Mouse (Mus musculus): ENCODE measurements around the gene Fam171a1. TPM values are rescaled to one million over a fixed set of nuclear protein-coding genes. Genes with fewer than 3 reads are reported as not detected.
A peak's percentile ranks its signal among the peaks of the same experiment; 100 is the strongest.
"Not testable (repeated sequence)": the region's sequence is repeated elsewhere in the genome, so short reads cannot be mapped to it uniquely, and the experiment has no call there.

Fam171a1 gene
- 23.9 and 26.1 TPM in 2 replicates for polyA plus RNA-seq (2014; fragmentation: Nextera tagmentation; extraction: Ambion mirVana)

- 92% methylated on average over 4 of the region's 4 CpGs for WGBS
- H3K4me2 ChIP-seq (ENCODE audit: low read length): no peak within 1 kb of the TSS
- no peak for ATAC-seq
Measured at GRCm38 (mm10) chr2:3113866-3114265, at the start of gene Fam171a1. Gene Fam171a1 (plus strand): TSS chr2:3114224.

GRCm38 (mm10) chr2:3069140-3069539, 44.9 kb upstream of the Fam171a1 start:
- H3K4me2 ChIP-seq (ENCODE audit: low read length): no peak overlapping the region
- no peak overlapping the region for H3K27ac ChIP-seq (ENCODE audit: low read depth, low read length)
- H3K27me3 ChIP-seq (replicated peaks; ENCODE audit: control insufficient read depth, insufficient read depth, low read length): no peaks in the 10 kb centered on the region
- no peaks in the 10 kb centered on the region for H3K36me3 ChIP-seq (ENCODE audit: control insufficient read depth, insufficient read depth, low read length)
- no peak for ATAC-seq
- H3K9ac ChIP-seq (ENCODE audit: low read length): no peak overlapping the region
- 94% methylated on average over 1 of the region's 1 CpGs for WGBS
- H3K4me3 ChIP-seq (ENCODE audit: low read depth, low read length): no peak overlapping the region
- no peak for DNase-seq (ENCODE audit: low spot score)
- H3K9me3 ChIP-seq (replicated peaks; ENCODE audit: control insufficient read depth, low read length): no peaks in the 10 kb centered on the region
- H3K4me1 ChIP-seq (ENCODE audit: control insufficient read depth, insufficient read depth, low read length): no peaks in the 10 kb centered on the region

More at GRCm38 (mm10) chr2:3113866-3114265, at the start of gene Fam171a1:
- DNase-seq (ENCODE audit: low spot score): no peak
- Histone ChIP-seq H3K4me3 (ENCODE audit: low read depth, low read length) (no peak within 1 kb of the TSS), H3K9me3 (replicated peaks; ENCODE audit: control insufficient read depth, low read length) (no peaks in the 10 kb centered on the region), H3K27ac (ENCODE audit: low read depth, low read length) (no peak within 1 kb of the TSS), H3K36me3 (ENCODE audit: control insufficient read depth, insufficient read depth, low read length) (no peaks in the 10 kb centered on the region), H3K27me3 (replicated peaks; ENCODE audit: control insufficient read depth, insufficient read depth, low read length) (no peaks in the 10 kb centered on the region), H3K9ac (ENCODE audit: low read length) (no peak within 1 kb of the TSS), H3K4me1 (ENCODE audit: control insufficient read depth, insufficient read depth, low read length) (no peaks in the 10 kb centered on the region)

- not testable (repeated sequence) for H3K9me3 ChIP-seq (replicated peaks; ENCODE audit: control insufficient read depth, low read length); DNase-seq (ENCODE audit: low spot score); H3K4me1 ChIP-seq (ENCODE audit: control insufficient read depth, insufficient read depth, low read length); H3K27ac ChIP-seq (ENCODE audit: low read depth, low read length); H3K36me3 ChIP-seq (ENCODE audit: control insufficient read depth, insufficient read depth, low read length); H3K4me2 ChIP-seq (ENCODE audit: low read length); H3K9ac ChIP-seq (ENCODE audit: low read length); H3K4me3 ChIP-seq (ENCODE audit: low read depth, low read length); ATAC-seq; H3K27me3 ChIP-seq (replicated peaks; ENCODE audit: control insufficient read depth, insufficient read depth, low read length)
- WGBS: 87% methylated on average over 3 of the region's 3 CpGs
Measured at GRCm38 (mm10) chr2:3088361-3088760, 25.7 kb upstream of the Fam171a1 start.

GRCm38 (mm10) chr2:3089274-3089673, 24.8 kb upstream of the Fam171a1 start:
- H3K36me3 ChIP-seq (ENCODE audit: control insufficient read depth, insufficient read depth, low read length): no peaks in the 10 kb centered on the region
- no peak overlapping the region for H3K4me2 ChIP-seq (ENCODE audit: low read length)
- H3K4me1 ChIP-seq (ENCODE audit: control insufficient read depth, insufficient read depth, low read length): no peaks in the 10 kb centered on the region
- no peaks in the 10 kb centered on the region for H3K27me3 ChIP-seq (replicated peaks; ENCODE audit: control insufficient read depth, insufficient read depth, low read length)
- ATAC-seq (no peak), DNase-seq (ENCODE audit: low spot score) (peak; percentile 8)
- no peaks in the 10 kb centered on the region for H3K9me3 ChIP-seq (replicated peaks; ENCODE audit: control insufficient read depth, low read length)
- H3K27ac ChIP-seq (ENCODE audit: low read depth, low read length): no peak overlapping the region
- H3K4me3 ChIP-seq (ENCODE audit: low read depth, low read length): no peak overlapping the region
- 18% methylated on average over 1 of the region's 1 CpGs for WGBS
- no peak overlapping the region for H3K9ac ChIP-seq (ENCODE audit: low read length)

- H3K9me3 ChIP-seq (replicated peaks; ENCODE audit: control insufficient read depth, low read length): no peaks in the 10 kb centered on the region
- no peaks in the 10 kb centered on the region for H3K36me3 ChIP-seq (ENCODE audit: control insufficient read depth, insufficient read depth, low read length)
- no peaks in the 10 kb centered on the region for H3K27me3 ChIP-seq (replicated peaks; ENCODE audit: control insufficient read depth, insufficient read depth, low read length)
- ATAC-seq (no peak), DNase-seq (ENCODE audit: low spot score) (no peak)
- no peak overlapping the region for H3K9ac ChIP-seq (ENCODE audit: low read length)
- no peak overlapping the region for H3K4me3 ChIP-seq (ENCODE audit: low read depth, low read length)
- no peaks in the 10 kb centered on the region for H3K4me1 ChIP-seq (ENCODE audit: control insufficient read depth, insufficient read depth, low read length)
- 82% methylated on average over 1 of the region's 1 CpGs for WGBS
- H3K4me2 ChIP-seq (ENCODE audit: low read length): no peak overlapping the region
- no peak overlapping the region for H3K27ac ChIP-seq (ENCODE audit: low read depth, low read length)
Measured at GRCm38 (mm10) chr2:3096101-3096500, 17.9 kb upstream of the Fam171a1 start.

- 81% methylated on average over 4 of the region's 4 CpGs for WGBS
- Histone ChIP-seq H3K9me3 (replicated peaks; ENCODE audit: control insufficient read depth, low read length) (no peaks in the 10 kb centered on the region), H3K27me3 (replicated peaks; ENCODE audit: control insufficient read depth, insufficient read depth, low read length) (no peaks in the 10 kb centered on the region)
Measured at GRCm38 (mm10) chr2:3099971-3100370, 14.1 kb upstream of the Fam171a1 start.

GRCm38 (mm10) chr2:3101292-3101957, 12.6 kb upstream of the Fam171a1 start:
- no peak overlapping the region for H3K27ac ChIP-seq (ENCODE audit: low read depth, low read length)
- DNase-seq (ENCODE audit: low spot score) (no peak), ATAC-seq (no peak)
- H3K4me3 ChIP-seq (ENCODE audit: low read depth, low read length): no peak overlapping the region
- H3K4me2 ChIP-seq (ENCODE audit: low read length): no peak overlapping the region
- no peaks in the 10 kb centered on the region for H3K9me3 ChIP-seq (replicated peaks; ENCODE audit: control insufficient read depth, low read length)
- no peak overlapping the region for H3K9ac ChIP-seq (ENCODE audit: low read length)
- H3K36me3 ChIP-seq (ENCODE audit: control insufficient read depth, insufficient read depth, low read length): no peaks in the 10 kb centered on the region
- 70% methylated on average over 2 of the region's 2 CpGs for WGBS
- no peaks in the 10 kb centered on the region for H3K4me1 ChIP-seq (ENCODE audit: control insufficient read depth, insufficient read depth, low read length)
- H3K27me3 ChIP-seq (replicated peaks; ENCODE audit: control insufficient read depth, insufficient read depth, low read length): no peaks in the 10 kb centered on the region

More at GRCm38 (mm10) chr2:3099971-3100370, 14.1 kb upstream of the Fam171a1 start:
- Histone ChIP-seq H3K4me1 (ENCODE audit: control insufficient read depth, insufficient read depth, low read length) (no peaks in the 10 kb centered on the region), H3K4me3 (ENCODE audit: low read depth, low read length) (no peak overlapping the region), H3K4me2 (ENCODE audit: low read length) (no peak overlapping the region), H3K9ac (ENCODE audit: low read length) (no peak overlapping the region), H3K27ac (ENCODE audit: low read depth, low read length) (no peak overlapping the region), H3K36me3 (ENCODE audit: control insufficient read depth, insufficient read depth, low read length) (no peaks in the 10 kb centered on the region)
- ATAC-seq: no peak
- DNase-seq (ENCODE audit: low spot score): no peak

GRCm38 (mm10) chr2:3102360-3102759, 11.7 kb upstream of the Fam171a1 start:
- no peaks in the 10 kb centered on the region for H3K4me1 ChIP-seq (ENCODE audit: control insufficient read depth, insufficient read depth, low read length)
- H3K36me3 ChIP-seq (ENCODE audit: control insufficient read depth, insufficient read depth, low read length): no peaks in the 10 kb centered on the region
- H3K9ac ChIP-seq (ENCODE audit: low read length): no peak overlapping the region
- no peak overlapping the region for H3K4me2 ChIP-seq (ENCODE audit: low read length)
- no peaks in the 10 kb centered on the region for H3K27me3 ChIP-seq (replicated peaks; ENCODE audit: control insufficient read depth, insufficient read depth, low read length)
- DNase-seq (ENCODE audit: low spot score) (no peak), ATAC-seq (no peak)
- no peak overlapping the region for H3K27ac ChIP-seq (ENCODE audit: low read depth, low read length)
- no peaks in the 10 kb centered on the region for H3K9me3 ChIP-seq (replicated peaks; ENCODE audit: control insufficient read depth, low read length)
- H3K4me3 ChIP-seq (ENCODE audit: low read depth, low read length): no peak overlapping the region
- 93% methylated on average over 3 of the region's 3 CpGs for WGBS

GRCm38 (mm10) chr2:3107471-3107870, 6.6 kb upstream of the Fam171a1 start:
- Histone ChIP-seq H3K27ac (ENCODE audit: low read depth, low read length) (no peak overlapping the region), H3K4me3 (ENCODE audit: low read depth, low read length) (no peak overlapping the region), H3K9ac (ENCODE audit: low read length) (no peak overlapping the region), H3K36me3 (ENCODE audit: control insufficient read depth, insufficient read depth, low read length) (no peaks in the 10 kb centered on the region), H3K4me2 (ENCODE audit: low read length) (no peak overlapping the region), H3K4me1 (ENCODE audit: control insufficient read depth, insufficient read depth, low read length) (no peaks in the 10 kb centered on the region), H3K27me3 (replicated peaks; ENCODE audit: control insufficient read depth, insufficient read depth, low read length) (no peaks in the 10 kb centered on the region), H3K9me3 (replicated peaks; ENCODE audit: control insufficient read depth, low read length) (no peaks in the 10 kb centered on the region)
- ATAC-seq (no peak), DNase-seq (ENCODE audit: low spot score) (no peak)
- 91% methylated on average over 4 of the region's 4 CpGs for WGBS
